Mouse (Mus musculus) lung, postnatal 0 days (tissue): ENCODE measurements around the gene Elob.

Experiments used
- CTCF ChIP-seq: IDR thresholded peaks from 2 replicates; pipeline ENCODE4 v1.5.1; 2016; ENCODE audit warnings: antibody characterized with exemption, mild to moderate bottlenecking
- EP300 ChIP-seq: IDR thresholded peaks from 2 replicates; pipeline ENCODE4 v1.6.1; 2016; ENCODE audit warnings: antibody characterized with exemption, mild to moderate bottlenecking, control low read depth

GRCm38 (mm10) chr17:23823614-23824013 lies 5.3 kb downstream of the Elob start:
- no peak for TF ChIP-seq CTCF
- no peak for TF ChIP-seq EP300
